Mouse (Mus musculus): ENCODE results near the gene Ppef2. TPM values are rescaled to one million over a fixed set of nuclear protein-coding genes. Genes with fewer than 3 reads are reported as not detected.

The Ppef2 gene
- total RNA-seq, 2 experiments from 2014 or later: not detected

- intact Hi-C loops (cut with DNase I): loop anchor here (1.0 kb wide), 1 partner anchor 44 kb away; no protein-coding TSS in a partner anchor
- peak; percentile 74 to 80 for DNase-seq
Observed at GRCm38 (mm10) chr5:92239333-92240232, 16.5 kb downstream of the Ppef2 start.

GRCm38 (mm10) chr5:92234939-92235557, 21.0 kb downstream of the Ppef2 start:
- DNase-seq: no peak
- intact Hi-C loops (cut with DNase I): no loop called here

- no peak for DNase-seq
- intact Hi-C loops (cut with DNase I): no loop called here
Observed at GRCm38 (mm10) chr5:92233366-92233765, 22.7 kb downstream of the Ppef2 start.

- intact Hi-C loops (cut with DNase I): no loop called here
- DNase-seq: no peak
Observed at GRCm38 (mm10) chr5:92231836-92232235, 24.2 kb downstream of the Ppef2 start.

- DNase-seq: no peak
- intact Hi-C loops (cut with DNase I): no loop called here
Observed at GRCm38 (mm10) chr5:92230306-92230705, 25.8 kb downstream of the Ppef2 start.

GRCm38 (mm10) chr5:92229514-92229913, 26.6 kb downstream of the Ppef2 start:
- no peak for DNase-seq
- intact Hi-C loops (cut with DNase I): no loop called here

GRCm38 (mm10) chr5:92228776-92229175, 27.3 kb downstream of the Ppef2 start:
- intact Hi-C loops (cut with DNase I): no loop called here
- DNase-seq: no peak

GRCm38 (mm10) chr5:92227782-92228181, 28.3 kb downstream of the Ppef2 start:
- intact Hi-C loops (cut with DNase I): no loop called here
- peak; percentile 29 to 39 for DNase-seq

GRCm38 (mm10) chr5:92220287-92220902, 35.7 kb downstream of the Ppef2 start:
- intact Hi-C loops (cut with DNase I): no loop called here
- no peak for DNase-seq

GRCm38 (mm10) chr5:92219826-92220225, 36.3 kb downstream of the Ppef2 start:
- intact Hi-C loops (cut with DNase I): no loop called here
- DNase-seq: no peak

- no peak for DNase-seq
- intact Hi-C loops (cut with DNase I): no loop called here
Observed at GRCm38 (mm10) chr5:92218915-92219793, 36.9 kb downstream of the Ppef2 start.

GRCm38 (mm10) chr5:92215308-92215707, 40.8 kb downstream of the Ppef2 start, which contains the start of gene U90926:
Gene U90926 (minus strand): TSS chr5:92215408.
- no peak for DNase-seq

GRCm38 (mm10) chr5:92212231-92212630, 43.8 kb downstream of the Ppef2 start:
- DNase-seq: no peak
- intact Hi-C loops (cut with DNase I): no loop called here

More at GRCm38 (mm10) chr5:92215308-92215707, 40.8 kb downstream of the Ppef2 start, which contains the start of gene U90926:
- intact Hi-C loops (cut with DNase I): no loop called here

- intact Hi-C loops (cut with DNase I): no loop called here
- no peak for DNase-seq
Observed at GRCm38 (mm10) chr5:92210205-92210604, 45.9 kb downstream of the Ppef2 start.

- intact Hi-C loops (cut with DNase I): no loop called here
- no peak for DNase-seq
Observed at GRCm38 (mm10) chr5:92206121-92206520, 50.0 kb downstream of the Ppef2 start.

- DNase-seq: no peak
- intact Hi-C loops (cut with DNase I): no loop called here
Observed at GRCm38 (mm10) chr5:92205706-92206105, 50.4 kb downstream of the Ppef2 start.

GRCm38 (mm10) chr5:92205184-92205583, 50.9 kb downstream of the Ppef2 start:
- DNase-seq: no peak
- intact Hi-C loops (cut with DNase I): no loop called here

GRCm38 (mm10) chr5:92204162-92205036, 51.7 kb downstream of the Ppef2 start:
- no peak for DNase-seq
- intact Hi-C loops (cut with DNase I): no loop called here

GRCm38 (mm10) chr5:92198266-92198665, 57.8 kb downstream of the Ppef2 start:
- intact Hi-C loops (cut with DNase I): no loop called here
- no peak for DNase-seq
